Mouse (Mus musculus) lung, embryonic 15.5 days (tissue): ENCODE data around the gene Lmbrd1. TPM values are rescaled to one million over a fixed set of nuclear protein-coding genes. Genes with fewer than 3 reads are reported as not detected.
A peak's percentile ranks its signal among the peaks of the same experiment; 100 is the strongest.

ENCODE experiments used
- ATAC-seq: fragments of 200-750 bp; cut with Nextera tagmentation; 2 replicates; pipeline ENCODE4 v1.8.0; 2017; ENCODE audit warnings: moderate number of reproducible peaks, borderline replicate concordance; ENCODE audit not compliant: low FRiP score, low TSS enrichment; ENCODE audit errors: extremely low read depth
- H3K27ac ChIP-seq: fragments of 300-500 bp; sonication (generic); 2 replicates; pipeline ENCODE4 v1.5.1; 2015; ENCODE audit warnings: moderate library complexity, mild to moderate bottlenecking, inconsistent platforms
- H3K27me3 ChIP-seq: fragments of 300-500 bp; sonication (generic); 2 replicates; pipeline ENCODE4 v1.6.1; 2015; ENCODE audit warnings: inconsistent platforms
- H3K36me3 ChIP-seq: fragments of 300-500 bp; sonication (generic); 2 replicates; pipeline ENCODE4 v1.6.1; 2015; ENCODE audit warnings: inconsistent platforms
- H3K4me1 ChIP-seq: fragments of 300-500 bp; sonication (generic); 2 replicates; pipeline ENCODE4 v1.6.1; 2015; ENCODE audit warnings: inconsistent platforms
- H3K4me2 ChIP-seq: fragments of 300-500 bp; sonication (generic); 2 replicates; pipeline ENCODE4 v1.6.1; 2015; ENCODE audit warnings: inconsistent platforms, mild to moderate bottlenecking, moderate library complexity
- H3K4me3 ChIP-seq: fragments of 300-500 bp; sonication (generic); 2 replicates; pipeline ENCODE4 v1.5.1; 2015; ENCODE audit warnings: mild to moderate bottlenecking, inconsistent platforms
- H3K9ac ChIP-seq: fragments of 300-500 bp; sonication (generic); 2 replicates; pipeline ENCODE4 v1.6.1; 2015; ENCODE audit warnings: inconsistent platforms
- H3K9me3 ChIP-seq: fragments of 300-500 bp; sonication (generic); 2 replicates; pipeline ENCODE4 v1.6.1; 2016; ENCODE audit warnings: inconsistent platforms
- WGBS: fragments of 180-500 bp; shearing (Covaris S2); methylation state at CpG from one replicate; pipeline ENCODE4 v1.1.7; 2015; 5-methylcytosine and 5-hydroxymethylcytosine counted together
- polyA plus RNA-seq: library from polyadenylated mRNA; unstranded; fragments of >200 nt; fragmentation: Nextera tagmentation; extraction: Ambion mirVana; gene quantifications from 2 replicates; pipeline ENCODE4 v1.2.1, GENCODE M21; 2015

Lmbrd1 gene
- polyA plus RNA-seq, 1 experiment from 2014 or later = 30.8 TPM

- H3K9ac ChIP-seq = no peak overlapping the region
- no peak overlapping the region for H3K4me2 ChIP-seq
- no peak overlapping the region for H3K27ac ChIP-seq
- WGBS = 84% methylated on average over 1 of the region's 1 CpGs
- no peaks in the 10 kb centered on the region for H3K27me3 ChIP-seq
- peak; percentile 99 for ATAC-seq
- no peak overlapping the region for H3K4me3 ChIP-seq
- peaks cover 6% of the 10 kb centered on the region for H3K4me1 ChIP-seq
- peaks cover 9% of the 10 kb centered on the region; the same call in 1 of the 2 replicates for H3K36me3 ChIP-seq
- H3K9me3 ChIP-seq = no peaks in the 10 kb centered on the region
Observed at GRCm38 (mm10) chr1:24683947-24684346, 5.5 kb downstream of the Lmbrd1 start.

- 94% methylated on average over 7 of the region's 7 CpGs for WGBS
- H3K36me3 ChIP-seq = peaks cover 9% of the 10 kb centered on the region; the same call in 1 of the 2 replicates
- no peaks in the 10 kb centered on the region for H3K9me3 ChIP-seq
- no peak overlapping the region for H3K9ac ChIP-seq
- H3K4me3 ChIP-seq = no peak overlapping the region
- H3K27ac ChIP-seq = no peak overlapping the region
- H3K4me2 ChIP-seq = no peak overlapping the region
- H3K4me1 ChIP-seq = no peaks in the 10 kb centered on the region
- no peaks in the 10 kb centered on the region for H3K27me3 ChIP-seq
- ATAC-seq = no peak
Observed at GRCm38 (mm10) chr1:24685606-24686005, 7.2 kb downstream of the Lmbrd1 start.

DNA sequence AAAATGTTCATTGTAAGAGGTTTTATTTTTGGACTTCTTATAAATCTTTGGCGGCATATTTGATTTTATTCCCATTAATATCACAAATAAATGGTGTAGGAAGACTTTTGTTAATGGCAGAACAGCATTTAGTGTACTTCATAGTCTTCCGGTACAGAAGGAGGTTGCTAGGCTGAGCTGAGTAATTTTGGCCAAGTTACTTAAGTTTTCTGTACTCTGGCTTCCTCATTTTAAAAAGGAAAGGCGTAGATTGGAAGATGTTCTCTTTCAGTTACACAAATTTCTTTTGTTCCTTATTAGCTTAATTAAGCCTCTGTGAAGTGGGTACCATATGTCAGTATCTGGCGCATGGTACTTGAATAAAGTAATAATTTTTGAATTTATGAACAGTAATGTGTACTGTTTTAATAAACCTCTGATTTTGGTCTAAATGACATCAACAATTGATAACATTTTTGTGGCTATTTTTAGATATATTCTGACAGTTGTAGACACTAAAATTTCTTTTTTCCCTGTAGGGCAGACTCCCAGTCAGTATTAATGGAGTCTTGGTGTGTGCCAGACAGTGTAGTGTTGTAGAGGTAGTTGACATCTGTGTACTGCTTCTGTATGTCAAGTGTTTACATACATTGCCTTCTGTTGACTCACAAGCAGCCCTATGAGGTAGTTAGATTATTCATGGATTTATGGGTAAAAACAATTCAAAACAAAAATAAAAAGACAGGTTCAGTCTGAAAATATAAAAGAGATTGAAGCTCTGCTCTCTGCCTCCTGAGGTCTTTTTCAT lies 8.0 kb downstream of the Lmbrd1 start:
- Histone ChIP-seq H3K4me2 (no peak overlapping the region), H3K4me3 (no peak overlapping the region), H3K36me3 (peaks cover 9% of the 10 kb centered on the region; the same call in 1 of the 2 replicates), H3K4me1 (no peaks in the 10 kb centered on the region), H3K9me3 (no peaks in the 10 kb centered on the region), H3K27ac (no peak overlapping the region), H3K9ac (no peak overlapping the region), H3K27me3 (no peaks in the 10 kb centered on the region)
- ATAC-seq = no peak
- WGBS = 93% methylated on average over 4 of the region's 4 CpGs

DNA sequence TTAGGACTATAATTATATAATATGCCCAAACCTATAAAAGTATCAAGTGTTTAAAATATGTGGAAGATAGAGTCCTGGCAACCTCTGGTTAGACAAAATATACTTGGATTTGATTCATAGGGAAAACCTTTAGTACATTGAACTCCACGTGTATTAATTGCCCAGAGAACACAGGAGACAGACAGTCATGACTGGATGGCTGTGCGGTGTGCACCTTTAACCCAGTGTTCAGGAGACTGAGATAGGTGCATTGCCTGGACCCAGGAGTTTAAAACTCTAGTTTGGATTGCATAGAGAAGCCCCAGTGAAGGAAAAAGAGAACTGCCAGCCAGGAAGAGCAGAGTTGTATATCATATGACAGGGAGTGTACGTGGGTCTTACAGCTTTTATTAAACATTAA lies 19.2 kb downstream of the Lmbrd1 start:
- Histone ChIP-seq H3K4me1 (peaks cover 3% of the 10 kb centered on the region; the same call in 1 of the 2 replicates), H3K4me2 (no peak overlapping the region), H3K9me3 (no peaks in the 10 kb centered on the region), H3K27me3 (no peaks in the 10 kb centered on the region), H3K9ac (no peak overlapping the region), H3K36me3 (no peaks in the 10 kb centered on the region; the same call in 1 of the 2 replicates), H3K4me3 (no peak overlapping the region), H3K27ac (no peak overlapping the region)
- ATAC-seq = no peak
- 68% methylated on average over 3 of the region's 3 CpGs for WGBS

DNA sequence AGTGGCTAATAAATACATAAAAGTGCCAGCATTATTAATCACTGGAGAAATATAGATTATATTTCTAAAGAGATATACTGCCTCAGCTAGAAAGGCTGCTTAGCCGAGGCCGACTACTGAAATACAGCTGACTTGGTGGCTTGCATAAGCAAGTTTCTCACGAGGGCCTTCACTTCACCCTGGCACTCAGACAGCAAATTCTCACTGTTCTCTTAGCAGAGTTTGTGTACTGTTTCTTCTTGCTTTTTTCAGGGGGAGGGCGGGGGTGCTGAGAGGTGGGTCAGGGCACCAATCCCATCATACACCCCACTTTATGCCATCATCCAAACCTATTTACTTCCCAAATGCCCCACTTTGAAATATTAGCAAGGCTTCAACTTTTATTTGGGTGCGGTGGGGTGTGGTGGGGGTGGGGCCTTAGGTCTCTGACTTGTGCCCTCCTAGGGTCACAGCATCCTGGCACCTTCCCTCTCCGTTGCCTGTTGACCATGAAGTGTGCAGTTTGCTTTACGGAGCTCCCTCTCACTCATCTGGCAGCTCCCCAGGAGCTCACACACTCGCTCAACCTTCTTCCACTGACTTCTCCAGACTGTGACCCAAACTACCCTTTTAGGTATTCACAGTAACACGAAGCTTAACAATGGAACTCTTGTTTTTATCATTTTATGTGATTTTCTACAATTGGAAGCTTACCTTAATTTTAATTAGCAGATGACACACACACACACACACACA lies 19.9 kb downstream of the Lmbrd1 start:
- no peaks in the 10 kb centered on the region for H3K27me3 ChIP-seq
- no peak overlapping the region for H3K9ac ChIP-seq
- H3K4me3 ChIP-seq = no peak overlapping the region
- ATAC-seq = no peak
- no peaks in the 10 kb centered on the region for H3K36me3 ChIP-seq
- H3K27ac ChIP-seq = no peak overlapping the region
- H3K4me2 ChIP-seq = no peak overlapping the region
- 63% methylated on average over 9 of the region's 9 CpGs for WGBS
- peaks cover 9% of the 10 kb centered on the region for H3K4me1 ChIP-seq
- H3K9me3 ChIP-seq = no peaks in the 10 kb centered on the region

DNA sequence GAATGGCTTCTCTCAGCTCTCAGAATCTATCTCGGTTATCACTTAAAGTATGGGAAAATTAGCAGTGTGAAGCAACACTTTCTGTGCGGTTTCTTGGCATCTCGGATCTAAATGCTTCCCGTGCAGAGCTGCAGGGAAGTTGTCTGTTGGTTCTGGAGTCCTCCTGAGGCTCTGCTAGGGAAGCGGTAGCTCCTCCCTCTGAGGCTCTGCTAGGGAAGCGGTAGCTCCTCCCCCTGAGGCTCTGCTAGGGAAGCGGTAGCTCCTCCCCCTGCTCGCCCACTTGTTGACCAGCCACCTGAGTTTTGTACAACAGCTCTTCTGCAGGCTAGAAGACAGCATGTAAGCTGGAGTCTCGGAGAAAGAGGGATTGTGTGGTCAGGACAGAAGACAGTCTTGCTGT lies 20.9 kb downstream of the Lmbrd1 start:
- Histone ChIP-seq H3K4me1 (peaks cover 9% of the 10 kb centered on the region), H3K27me3 (no peaks in the 10 kb centered on the region), H3K27ac (no peak overlapping the region), H3K4me2 (no peak overlapping the region), H3K36me3 (no peaks in the 10 kb centered on the region), H3K9ac (no peak overlapping the region), H3K9me3 (no peaks in the 10 kb centered on the region), H3K4me3 (no peak overlapping the region)
- peak; percentile 75; the same call in 1 of the 2 replicates for ATAC-seq
- WGBS = 18% methylated on average over 9 of the region's 9 CpGs

DNA sequence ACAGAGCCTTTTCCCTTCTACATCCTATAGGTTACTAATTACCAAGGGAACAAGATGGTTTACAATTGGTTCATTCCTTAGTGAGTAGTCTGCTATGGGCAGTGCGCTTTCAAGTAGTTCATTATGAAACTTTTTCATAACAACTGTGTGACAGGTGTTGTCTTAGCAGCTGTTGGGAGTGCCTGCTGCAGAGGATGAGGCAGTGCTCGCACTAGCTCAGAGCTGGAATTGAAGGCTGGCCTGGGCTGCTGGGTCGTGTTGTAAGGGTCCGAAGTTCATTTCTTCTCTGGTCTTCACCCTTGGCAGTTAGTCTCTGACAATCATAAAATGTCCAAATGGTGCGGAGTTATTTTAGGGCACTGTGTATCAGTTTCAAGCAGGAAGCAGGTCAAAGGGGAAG lies 21.8 kb downstream of the Lmbrd1 start:
- Histone ChIP-seq H3K36me3 (no peaks in the 10 kb centered on the region), H3K9me3 (no peaks in the 10 kb centered on the region), H3K4me1 (peaks cover 9% of the 10 kb centered on the region), H3K4me3 (no peak overlapping the region), H3K27me3 (no peaks in the 10 kb centered on the region), H3K9ac (no peak overlapping the region), H3K27ac (no peak overlapping the region), H3K4me2 (no peak overlapping the region)
- ATAC-seq = no peak
- WGBS = 73% methylated on average over 5 of the region's 5 CpGs

- Histone ChIP-seq H3K4me3 (no peak overlapping the region), H3K9ac (no peak overlapping the region), H3K27me3 (no peaks in the 10 kb centered on the region), H3K4me2 (no peak overlapping the region), H3K4me1 (peaks cover 9% of the 10 kb centered on the region), H3K36me3 (no peaks in the 10 kb centered on the region), H3K27ac (no peak overlapping the region), H3K9me3 (no peaks in the 10 kb centered on the region)
- WGBS = 67% methylated on average over 6 of the region's 6 CpGs
- ATAC-seq = no peak
Observed at GRCm38 (mm10) chr1:24703821-24704220, 25.4 kb downstream of the Lmbrd1 start.

- Histone ChIP-seq H3K9me3 (no peaks in the 10 kb centered on the region), H3K4me1 (no peaks in the 10 kb centered on the region), H3K4me2 (no peak overlapping the region), H3K27me3 (no peaks in the 10 kb centered on the region), H3K36me3 (peaks cover 21% of the 10 kb centered on the region; the same call in 1 of the 2 replicates), H3K9ac (no peak overlapping the region), H3K27ac (no peak overlapping the region), H3K4me3 (no peak overlapping the region)
- WGBS = 87% methylated on average over 4 of the region's 4 CpGs
- ATAC-seq = no peak
Observed at GRCm38 (mm10) chr1:24716301-24716700, 37.9 kb downstream of the Lmbrd1 start.

DNA sequence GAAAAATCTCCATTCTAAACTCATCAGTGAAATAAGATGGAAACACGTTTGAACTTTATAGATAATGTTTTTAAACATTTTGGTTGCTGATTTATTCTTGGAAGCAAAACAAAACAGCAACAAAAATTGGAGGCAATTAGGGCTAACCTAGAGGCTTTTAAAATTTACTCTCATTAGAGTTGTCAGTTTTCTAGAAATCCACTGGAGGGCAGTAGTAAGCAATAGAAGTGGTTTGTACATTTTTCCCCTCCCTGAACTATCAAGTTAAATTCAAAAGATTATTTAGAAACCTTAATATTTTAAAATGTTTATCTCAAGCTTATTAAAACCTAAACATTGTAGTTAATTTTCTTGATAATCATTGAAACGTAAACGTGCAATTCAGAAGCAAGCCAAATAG lies 41.2 kb downstream of the Lmbrd1 start:
- WGBS = 33% methylated on average over 3 of the region's 3 CpGs
- H3K27me3 ChIP-seq = no peaks in the 10 kb centered on the region
- H3K4me1 ChIP-seq = no peaks in the 10 kb centered on the region
- no peak overlapping the region for H3K4me3 ChIP-seq
- no peak overlapping the region for H3K27ac ChIP-seq
- no peak overlapping the region for H3K4me2 ChIP-seq
- H3K36me3 ChIP-seq = peaks cover 21% of the 10 kb centered on the region; the same call in 1 of the 2 replicates
- no peak for ATAC-seq
- no peak overlapping the region for H3K9ac ChIP-seq
- H3K9me3 ChIP-seq = no peaks in the 10 kb centered on the region

GRCm38 (mm10) chr1:24720209-24720608 lies 41.8 kb downstream of the Lmbrd1 start:
- H3K27me3 ChIP-seq = no peaks in the 10 kb centered on the region
- H3K4me1 ChIP-seq = no peaks in the 10 kb centered on the region
- no peak overlapping the region for H3K9ac ChIP-seq
- no peak overlapping the region for H3K4me3 ChIP-seq
- peaks cover 15% of the 10 kb centered on the region; the same call in 1 of the 2 replicates for H3K36me3 ChIP-seq
- no peak for ATAC-seq
- no peak overlapping the region for H3K4me2 ChIP-seq
- no peak overlapping the region for H3K27ac ChIP-seq
- 65% methylated on average over 1 of the region's 1 CpGs for WGBS
- H3K9me3 ChIP-seq = no peaks in the 10 kb centered on the region

DNA sequence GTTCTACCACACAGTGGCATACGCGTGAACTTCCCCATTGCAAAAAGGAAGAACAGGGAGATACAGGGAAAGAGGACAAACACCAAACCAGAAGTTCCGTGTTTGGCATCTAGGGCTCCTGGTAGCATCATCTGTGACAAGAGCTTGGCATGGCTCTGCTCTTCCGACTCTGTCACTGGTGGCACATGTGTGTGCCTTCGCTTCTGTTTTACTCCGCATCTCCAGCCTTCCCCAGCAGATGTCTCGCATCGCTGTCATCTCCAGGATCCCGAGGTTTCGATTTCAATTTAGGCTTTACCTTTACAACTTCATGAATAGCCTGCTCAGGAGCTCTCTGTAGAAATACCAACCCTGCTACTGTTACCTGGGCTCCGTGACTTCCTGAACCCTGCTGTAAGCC lies 51.4 kb downstream of the Lmbrd1 start:
- Histone ChIP-seq H3K4me1 (no peaks in the 10 kb centered on the region), H3K36me3 (peaks cover 26% of the 10 kb centered on the region), H3K27ac (no peak overlapping the region), H3K4me2 (no peak overlapping the region), H3K4me3 (no peak overlapping the region), H3K9ac (no peak overlapping the region), H3K9me3 (no peaks in the 10 kb centered on the region), H3K27me3 (no peaks in the 10 kb centered on the region)
- ATAC-seq = no peak
- 87% methylated on average over 11 of the region's 11 CpGs for WGBS
